Mouse (Mus musculus): ENCODE data around the gene Dvl3.
A peak's percentile ranks its signal among the peaks of the same experiment; 100 is the strongest.
"Not testable (repeated sequence)": the region's sequence is repeated elsewhere in the genome, so short reads cannot be mapped to it uniquely, and the experiment has no call there.

Gene Dvl3

GRCm38 (mm10) chr16:20516726-20517201, at the start of gene Dvl3:
TSS of gene Dvl3 (plus strand) at chr16:20516982.
- peak; percentile 91 to 96 for DNase-seq

DNA sequence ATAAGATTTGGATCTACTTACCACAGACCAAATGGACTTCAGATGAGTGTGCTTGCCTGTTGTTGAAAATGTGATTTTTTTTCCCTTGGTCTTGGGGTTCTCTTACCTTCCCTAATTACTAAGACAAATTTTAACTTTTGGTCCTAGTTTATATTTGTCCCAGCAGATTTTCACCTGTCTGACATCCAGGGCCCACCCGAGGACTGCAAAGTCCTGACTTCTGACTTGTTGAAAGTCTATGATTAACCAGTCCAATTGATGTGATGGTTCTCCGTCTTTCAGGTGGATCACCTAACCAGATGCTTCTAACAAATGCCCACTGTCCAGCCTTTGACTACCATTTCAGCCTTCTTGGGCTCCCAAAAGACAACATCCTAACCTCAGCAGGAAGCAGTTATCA, 45.8 kb upstream of the Dvl3 start:
- no peak for DNase-seq

DNA sequence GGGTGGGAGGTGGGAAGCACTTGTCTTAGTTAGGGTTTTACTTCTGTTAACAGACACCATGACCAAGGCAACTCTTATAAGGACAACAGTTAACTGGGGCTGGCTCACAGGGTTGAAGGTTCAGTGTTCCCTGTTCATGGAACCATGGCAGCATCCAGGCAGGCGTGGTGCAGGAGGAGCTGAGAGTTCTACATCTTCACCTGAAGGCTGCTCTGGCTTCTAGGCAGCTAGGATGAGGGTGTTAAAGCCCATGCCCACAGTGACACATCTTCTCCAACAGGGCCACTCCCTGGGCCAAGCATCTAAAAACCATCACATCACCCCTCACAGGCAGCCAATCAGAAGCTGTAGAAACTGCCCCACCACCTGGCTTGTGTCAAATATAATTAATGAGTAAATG, 45.1 kb upstream of the Dvl3 start:
- DNase-seq, result no peak

- no peak for DNase-seq
Observed at GRCm38 (mm10) chr16:20473748-20474147, 43.0 kb upstream of the Dvl3 start.

GRCm38 (mm10) chr16:20474211-20474610, 42.6 kb upstream of the Dvl3 start:
- no peak for DNase-seq

DNA sequence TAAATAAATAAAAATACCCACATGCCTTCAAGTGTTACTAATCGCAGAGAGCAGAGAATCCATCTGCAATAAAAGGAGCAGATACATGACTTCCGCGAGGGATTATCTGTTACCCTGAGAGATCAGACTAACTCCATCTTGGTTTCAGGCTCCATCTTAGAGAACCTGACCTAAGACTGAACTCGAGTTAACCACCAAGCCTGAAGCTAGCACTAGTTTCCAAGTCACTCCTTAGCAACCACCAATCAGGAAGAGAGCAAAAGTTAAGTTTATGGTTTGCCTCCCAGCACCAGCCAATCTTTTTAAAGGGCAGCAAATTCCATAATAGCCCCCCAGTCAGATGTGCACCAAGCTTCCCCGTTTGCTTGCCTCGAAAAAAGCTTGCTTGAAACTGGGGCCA, 42.0 kb upstream of the Dvl3 start:
- DNase-seq, result no peak

DNA sequence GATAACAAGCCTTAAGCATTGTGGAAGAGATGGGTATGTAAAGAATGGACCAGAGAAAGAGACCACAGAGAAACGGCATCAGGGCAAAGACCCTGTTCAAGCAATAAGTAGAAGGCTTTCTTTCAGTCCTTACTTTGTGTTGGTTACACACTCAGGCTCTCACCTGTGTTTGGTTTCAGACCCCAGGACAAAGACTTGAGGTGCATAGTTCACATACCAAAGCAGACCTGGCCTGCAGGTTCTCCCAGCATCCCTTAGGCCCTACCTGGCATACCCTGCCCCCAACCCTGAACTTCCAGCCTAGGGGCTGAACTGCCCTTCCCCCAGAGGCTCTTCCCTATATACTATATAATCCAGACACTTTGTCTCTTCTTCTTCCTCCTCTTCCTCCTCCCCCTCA, 41.4 kb upstream of the Dvl3 start:
- DNase-seq, result no peak

DNA sequence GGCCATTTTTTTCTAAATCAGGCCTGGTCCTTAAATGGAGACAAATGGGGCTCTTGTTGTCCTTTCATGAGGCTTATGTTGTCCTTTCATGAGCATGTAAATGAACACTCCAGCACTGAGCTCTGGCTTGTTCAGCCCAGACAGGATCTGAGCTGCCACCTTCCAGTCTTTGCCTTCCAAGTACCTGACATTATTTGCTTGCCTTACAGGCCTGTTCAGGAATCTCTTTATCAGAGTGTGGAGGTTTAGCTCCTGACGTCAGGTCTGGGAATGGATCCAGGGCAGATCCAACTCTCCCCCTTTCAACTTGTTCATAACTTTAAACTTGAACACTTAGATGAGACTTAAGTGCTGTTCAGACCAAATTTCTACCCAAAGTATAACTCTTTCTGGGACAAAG, 39.9 kb upstream of the Dvl3 start:
- no peak for DNase-seq

GRCm38 (mm10) chr16:20477270-20477669, 39.5 kb upstream of the Dvl3 start:
- DNase-seq, result no peak

- no peak for DNase-seq
Observed at GRCm38 (mm10) chr16:20478504-20478903, 38.3 kb upstream of the Dvl3 start.

DNA sequence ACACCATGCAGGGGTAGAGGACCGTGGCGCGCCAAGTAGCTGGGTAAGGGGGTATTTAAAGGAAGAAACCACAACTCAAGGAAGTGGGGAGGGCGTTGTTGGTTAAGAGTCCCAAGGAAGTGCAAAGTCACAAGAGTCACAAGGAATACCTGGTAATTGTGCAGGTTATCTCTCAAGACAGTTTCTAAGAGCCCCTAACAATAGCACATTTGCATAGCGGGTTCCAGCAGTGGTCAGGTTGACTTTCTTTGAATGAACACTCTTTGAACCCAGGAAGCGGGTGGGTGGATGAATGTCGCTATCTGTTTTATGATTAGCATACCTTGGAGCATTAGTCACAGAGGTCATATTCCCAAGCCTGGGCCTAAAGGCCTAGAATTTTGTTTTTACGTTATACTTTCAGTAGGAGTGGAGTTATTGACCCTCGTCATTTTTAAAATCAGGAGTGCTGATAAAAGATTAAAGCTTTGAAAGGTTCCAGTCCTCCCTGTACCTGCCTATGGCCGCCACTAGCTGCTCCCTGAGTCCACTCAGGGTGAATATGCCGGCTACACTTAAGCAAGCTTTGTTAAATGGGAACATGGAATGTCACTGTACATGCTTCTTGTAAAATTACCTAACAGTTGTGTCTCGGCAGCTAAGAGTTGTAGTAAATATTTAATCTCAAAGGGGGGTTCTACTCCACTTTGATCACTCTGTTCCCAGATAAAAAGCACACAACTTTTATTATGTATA, 37.6 kb upstream of the Dvl3 start:
- DNase-seq, result not testable (repeated sequence)

DNA sequence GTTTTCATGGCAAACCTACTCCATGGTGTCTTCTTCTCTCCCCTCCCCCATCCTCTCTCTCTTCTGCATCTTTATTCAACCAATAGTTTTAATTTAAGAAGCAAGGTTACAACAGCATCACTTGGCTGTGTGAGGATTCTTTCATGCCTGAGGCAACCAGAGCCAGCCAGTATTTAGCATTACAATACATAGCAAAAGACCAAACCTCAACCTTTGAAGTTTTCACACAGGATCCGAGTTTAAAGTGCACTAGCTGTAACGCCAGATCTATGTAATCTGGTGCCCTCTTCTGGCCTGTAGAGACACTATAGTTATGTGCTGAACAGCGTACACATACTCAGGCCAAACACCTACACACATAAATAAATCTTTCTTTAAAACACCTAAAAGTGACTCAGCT, 36.7 kb upstream of the Dvl3 start:
- peak in 1 of 2 experiments; percentile 14 for DNase-seq

DNA sequence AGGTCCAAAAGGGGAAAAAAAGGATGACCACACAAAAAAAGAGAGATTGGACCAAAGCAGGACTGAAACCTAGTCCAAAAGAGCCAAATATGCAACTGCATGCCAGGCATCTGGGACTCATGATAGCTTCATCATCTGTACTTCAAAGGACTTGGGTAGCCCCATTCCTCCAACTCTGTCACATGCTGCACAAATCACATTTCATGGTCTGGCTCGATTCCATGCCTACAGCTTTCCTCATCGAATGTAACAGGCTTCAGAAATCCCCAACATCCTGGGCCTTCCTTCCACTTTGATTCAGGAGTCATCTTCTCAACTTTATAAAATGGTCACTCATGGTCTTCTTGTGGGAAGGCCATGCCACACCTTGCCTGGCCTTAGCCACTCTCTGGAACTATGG, 35.0 kb upstream of the Dvl3 start:
- DNase-seq, result no peak

DNA sequence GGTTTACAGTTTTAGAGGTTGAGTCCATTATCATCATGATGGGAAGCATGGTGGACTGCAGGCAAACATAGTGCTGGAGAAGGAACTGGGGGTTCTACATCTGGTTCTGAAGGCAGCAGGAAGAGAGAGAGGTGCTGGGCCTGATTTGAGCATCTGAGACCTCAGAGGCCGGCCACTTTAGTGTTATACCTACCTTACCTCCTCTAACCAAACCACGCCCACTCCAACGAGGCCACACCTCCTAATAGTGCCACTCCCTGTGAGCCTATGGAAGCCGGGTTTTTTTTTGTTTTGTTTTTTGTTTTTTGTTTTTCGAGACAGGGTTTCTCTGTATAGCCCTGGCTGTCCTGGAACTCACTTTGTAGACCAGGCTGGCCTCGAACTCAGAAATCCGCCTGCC, 33.1 kb upstream of the Dvl3 start:
- not testable (repeated sequence) for DNase-seq

GRCm38 (mm10) chr16:20485061-20485460, 31.7 kb upstream of the Dvl3 start:
- DNase-seq, result no peak

GRCm38 (mm10) chr16:20486048-20486447, 30.7 kb upstream of the Dvl3 start:
- DNase-seq, result no peak

GRCm38 (mm10) chr16:20488151-20488550, 28.6 kb upstream of the Dvl3 start:
- DNase-seq, result no peak

DNA sequence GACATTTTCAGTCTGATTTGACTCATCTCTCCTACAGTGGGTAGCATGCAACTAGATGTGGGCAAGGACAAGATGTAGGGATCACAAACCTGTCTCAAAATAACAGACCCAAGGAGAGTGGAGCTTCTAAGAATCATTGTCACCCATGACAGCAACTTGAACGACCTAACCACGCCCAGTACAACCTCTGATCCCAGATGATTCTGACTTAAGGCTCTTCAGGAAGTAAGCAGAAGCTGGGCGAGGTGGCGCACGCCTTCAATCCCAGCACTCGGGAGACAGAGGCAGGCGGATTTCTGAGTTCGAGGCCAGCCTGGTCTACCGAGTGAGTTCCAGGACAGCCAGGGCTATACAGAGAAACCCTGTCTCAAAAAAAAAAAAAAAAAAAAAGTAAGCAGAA, 28.0 kb upstream of the Dvl3 start:
- not testable (repeated sequence) for DNase-seq

- no peak for DNase-seq
Observed at GRCm38 (mm10) chr16:20489233-20489632, 27.5 kb upstream of the Dvl3 start.

DNA sequence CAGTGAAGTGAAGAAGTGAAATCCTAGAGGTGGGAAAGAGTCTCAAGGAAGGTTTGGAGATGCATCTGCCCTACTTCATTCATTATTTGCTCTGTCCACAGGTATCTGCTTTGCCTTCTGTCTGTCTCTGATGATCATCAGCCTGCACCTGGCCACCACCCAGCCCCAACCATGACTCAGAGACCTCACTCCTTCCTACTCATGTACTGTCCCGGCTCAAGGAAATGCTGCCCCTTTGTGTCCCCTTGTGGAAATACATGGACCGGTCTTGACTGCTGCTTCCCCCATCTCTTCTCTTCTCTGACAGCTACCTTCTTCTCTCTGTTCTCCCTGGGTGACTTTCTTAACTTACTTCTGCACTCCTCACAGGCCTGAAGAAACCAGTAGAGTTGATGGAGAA, 26.2 kb upstream of the Dvl3 start:
- DNase-seq, result no peak

DNA sequence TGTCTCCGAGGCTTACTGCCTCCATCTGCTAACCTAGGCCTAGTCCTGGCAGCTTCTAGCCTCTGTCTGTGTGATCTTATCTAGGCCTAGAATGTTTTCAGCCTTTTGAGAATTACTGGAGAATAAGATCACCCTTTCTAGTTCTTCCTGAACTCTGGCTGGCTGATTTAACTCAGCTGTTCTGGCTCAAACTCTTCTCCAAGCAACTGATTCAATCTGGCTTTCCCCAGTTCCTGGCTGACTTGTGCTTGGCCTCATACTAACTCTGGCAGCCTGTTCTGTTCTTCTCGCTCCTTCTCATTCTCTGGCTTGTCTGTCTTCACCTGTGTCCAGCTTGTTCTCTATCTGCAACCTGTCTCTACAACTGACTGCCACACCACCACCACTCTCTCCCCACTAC, 25.5 kb upstream of the Dvl3 start:
- no peak for DNase-seq

DNA sequence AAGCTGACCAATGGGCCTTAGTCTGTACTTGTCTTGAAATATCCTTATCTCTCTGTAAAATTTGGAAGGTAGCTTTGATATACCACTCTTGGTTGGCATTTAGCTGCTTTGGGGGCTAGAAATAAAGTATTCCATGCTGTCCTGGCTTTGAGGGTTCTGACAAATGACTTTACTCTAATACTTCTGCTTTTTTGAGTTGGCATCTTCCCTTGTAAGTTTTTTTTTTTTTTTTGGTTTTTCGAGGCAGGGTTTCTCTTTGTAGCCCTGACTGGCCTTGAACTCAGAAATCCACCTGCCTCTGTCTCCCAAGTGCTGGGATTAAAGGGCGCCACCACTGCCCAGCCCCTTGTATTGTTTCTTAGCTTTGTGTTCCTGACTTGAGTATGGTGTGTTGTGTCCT, 23.3 kb upstream of the Dvl3 start:
- no peak for DNase-seq

GRCm38 (mm10) chr16:20496671-20497600, 19.8 kb upstream of the Dvl3 start:
- peak; percentile 58 to 68 for DNase-seq
